Mouse (Mus musculus) heart, postnatal 10 days (tissue): Measurements from ENCODE around the gene Kat14. TPM values are rescaled to one million over a fixed set of nuclear protein-coding genes. Genes with fewer than 3 reads are reported as not detected.

Experiments
- DNase-seq, 2 experiments: peaks; one replicate each; pipeline ENCODE4 v3.0.0; 2021
- intact Hi-C: fragments of 180-260 bp; cut with DNase I; formaldehyde crosslinking; loops from one replicate; pipeline ENCODE4 v1.15.1; 2025
- total RNA-seq, 2 experiments: library from RNA; stranded (reverse); gene quantifications; 2 replicates each; pipeline ENCODE4 v1.2.3; 2021

Kat14 gene
- total RNA-seq, 2 experiments from 2014 or later: 30.3 to 32.5 TPM

- intact Hi-C loops: no loop called here
- DNase-seq: no peak
These were observed 77.7 kb downstream of the Kat14 start for GRCm38 (mm10) chr2:144446360-144446999.

- no peak for DNase-seq
- intact Hi-C loops: loop anchor here (5.0 to 10.0 kb wide), 7 partner anchors 103 to 1336 kb away; no protein-coding TSS in a partner anchor
These were observed 81.6 kb downstream of the Kat14 start for GRCm38 (mm10) chr2:144450378-144450777.

- DNase-seq: peak; percentile 85 to 92
- intact Hi-C loops: loop anchor here (2.0 to 10.0 kb wide), 8 partner anchors 105 to 1338 kb away; no protein-coding TSS in a partner anchor
These were observed 83.7 kb downstream of the Kat14 start for GRCm38 (mm10) chr2:144452364-144453008.

Other genes starting within 250 kb of the Kat14 start
- 10 to 100 TPM in 1 of 2 experiments, 1 to 10 TPM in 1; 9.8 to 11.5 TPM for gene Mgme1, start 98.3 kb upstream of the Kat14 start, total RNA-seq
- 10 to 100 TPM; 60.1 to 68.5 TPM for gene Snx5, start 98.1 kb upstream of the Kat14 start, total RNA-seq
- gene Ovol2, start 36.8 kb upstream of the Kat14 start, total RNA-seq: not detected
- gene Pet117, start within 50 bp of the Kat14 start, total RNA-seq: 10 to 100 TPM in 1 of 2 experiments, 1 to 10 TPM in 1; 9.1 to 14.1 TPM
- gene Dzank1, start 158.4 kb downstream of the Kat14 start, total RNA-seq: 1 to 10 TPM; 1.8 to 2.2 TPM
- 10 to 100 TPM; 14.6 to 16.9 TPM for gene Polr3f, start 158.7 kb downstream of the Kat14 start, total RNA-seq
- gene Rbbp9, start 181.9 kb downstream of the Kat14 start, total RNA-seq: 10 to 100 TPM; 14.4 to 15.0 TPM
- gene Sec23b, start 187.2 kb downstream of the Kat14 start, total RNA-seq: 10 to 100 TPM; 32.4 to 36.6 TPM
- gene Smim26, start 225.1 kb downstream of the Kat14 start, total RNA-seq: 10 to 100 TPM; 65.4 to 67.9 TPM
- gene Dtd1, start 230.9 kb downstream of the Kat14 start, total RNA-seq: 10 to 100 TPM; 11.3 to 11.5 TPM